Mouse (Mus musculus) lung, postnatal 0 days (tissue): ENCODE results near the gene Serpina3c. TPM values are rescaled to one million over a fixed set of nuclear protein-coding genes. Genes with fewer than 3 reads are reported as not detected.

Source experiments
- ATAC-seq: fragments of 200-750 bp; cut with Nextera tagmentation; 2 replicates; pipeline ENCODE4 v1.8.0; 2017; ENCODE audit warnings: moderate library complexity
- DNase-seq: peaks from one replicate; pipeline ENCODE4 v3.0.0-alpha.2; 2016; ENCODE audit warnings: low spot score
- H3K27ac ChIP-seq: fragments of 300-500 bp; sonication (generic); 2 replicates; pipeline ENCODE4 v1.5.1; 2014; ENCODE audit warnings: antibody characterized with exemption, mild to moderate bottlenecking, low read length, mixed read lengths
- H3K27me3 ChIP-seq: fragments of 300-500 bp; sonication (generic); replicated peaks from 2 replicates; pipeline ENCODE4 v1.6.1; 2014; ENCODE audit warnings: low read length, mixed read lengths; ENCODE audit not compliant: insufficient read depth
- H3K36me3 ChIP-seq: fragments of 300-500 bp; sonication (generic); 2 replicates; pipeline ENCODE4 v1.6.1; 2014; ENCODE audit warnings: low read length, mixed read lengths; ENCODE audit not compliant: insufficient read depth
- H3K4me1 ChIP-seq: fragments of 300-500 bp; sonication (generic); 2 replicates; pipeline ENCODE4 v1.6.1; 2014; ENCODE audit warnings: antibody characterized with exemption, low read depth, low read length, mixed read lengths; ENCODE audit not compliant: insufficient read depth
- H3K4me2 ChIP-seq: fragments of 300-500 bp; sonication (generic); replicated peaks from 2 replicates; pipeline ENCODE4 v1.6.1; 2014; ENCODE audit warnings: low read depth, mild to moderate bottlenecking, low read length, moderate library complexity, mixed read lengths
- H3K4me3 ChIP-seq: fragments of 300-500 bp; sonication (generic); 2 replicates; pipeline ENCODE4 v1.5.1; 2014; ENCODE audit warnings: low read depth, low read length
- H3K9ac ChIP-seq: fragments of 300-500 bp; sonication (generic); replicated peaks from 2 replicates; pipeline ENCODE4 v1.6.1; 2014; ENCODE audit warnings: low read depth, mild to moderate bottlenecking
- H3K9me3 ChIP-seq: fragments of 300-500 bp; sonication (generic); 2 replicates; pipeline ENCODE4 v1.6.1; 2016; ENCODE audit warnings: low read length, mixed read lengths
- CTCF ChIP-seq: IDR thresholded peaks from 2 replicates; pipeline ENCODE4 v1.5.1; 2016; ENCODE audit warnings: antibody characterized with exemption, mild to moderate bottlenecking
- EP300 ChIP-seq: IDR thresholded peaks from 2 replicates; pipeline ENCODE4 v1.6.1; 2016; ENCODE audit warnings: antibody characterized with exemption, mild to moderate bottlenecking, control low read depth
- WGBS: fragments of 180-500 bp; shearing (Covaris S2); extraction: QIAGEN DNeasy Blood & Tissue Kit; methylation state at CpG from one replicate; pipeline ENCODE4 v1.1.7; 2014; 5-methylcytosine and 5-hydroxymethylcytosine counted together
- polyA plus RNA-seq: library from polyadenylated mRNA; unstranded; fragments of >200 nt; fragmentation: Nextera tagmentation; extraction: Ambion mirVana; gene quantifications from 2 replicates; pipeline ENCODE4 v1.2.1, GENCODE M21; 2015

Serpina3c gene
- 4.3 and 5.6 TPM in 2 replicates for polyA plus RNA-seq

DNA sequence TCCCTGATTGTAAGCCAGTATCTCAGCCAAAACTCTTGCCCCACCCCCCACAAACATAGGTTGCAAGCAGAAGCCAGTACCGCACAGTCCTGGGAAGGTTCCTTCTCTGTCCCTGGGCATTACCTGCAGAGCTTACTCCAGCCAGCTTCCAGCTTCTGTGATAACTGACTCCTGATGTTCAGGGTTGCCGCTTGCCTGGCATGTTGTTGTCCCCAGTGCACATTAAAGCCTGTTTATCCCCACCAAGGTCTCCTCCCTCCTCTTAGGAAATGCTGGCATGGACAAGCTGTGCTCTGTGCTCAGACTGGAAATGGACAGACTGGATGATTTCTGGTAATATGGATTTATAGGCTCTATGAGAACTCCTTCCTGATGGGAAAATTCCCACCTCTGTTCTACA, at the start of gene Serpina3c:
Gene Serpina3c, minus strand, starts transcription at position 215 of the 400 bp plus-strand sequence.
- H3K36me3 ChIP-seq: no peaks in the 10 kb centered on the region
- peak; percentile 24 for DNase-seq
- no peaks in the 10 kb centered on the region for H3K4me1 ChIP-seq
- no peak within 1 kb of the TSS for H3K9ac ChIP-seq
- no peak within 1 kb of the TSS for H3K4me3 ChIP-seq
- no peak within 1 kb of the TSS for H3K4me2 ChIP-seq
- H3K27ac ChIP-seq: peak within 1 kb of the TSS; percentile 6; the same call in 1 of the 2 replicates
- TF ChIP-seq EP300: peak; percentile 20; the same call in 1 of the 2 replicates
- no peak for TF ChIP-seq CTCF
- H3K27me3 ChIP-seq: no peaks in the 10 kb centered on the region
- no peaks in the 10 kb centered on the region for H3K9me3 ChIP-seq
- ATAC-seq: peak; percentile 46
- 73% methylated on average over 2 of the region's 2 CpGs for WGBS

DNA sequence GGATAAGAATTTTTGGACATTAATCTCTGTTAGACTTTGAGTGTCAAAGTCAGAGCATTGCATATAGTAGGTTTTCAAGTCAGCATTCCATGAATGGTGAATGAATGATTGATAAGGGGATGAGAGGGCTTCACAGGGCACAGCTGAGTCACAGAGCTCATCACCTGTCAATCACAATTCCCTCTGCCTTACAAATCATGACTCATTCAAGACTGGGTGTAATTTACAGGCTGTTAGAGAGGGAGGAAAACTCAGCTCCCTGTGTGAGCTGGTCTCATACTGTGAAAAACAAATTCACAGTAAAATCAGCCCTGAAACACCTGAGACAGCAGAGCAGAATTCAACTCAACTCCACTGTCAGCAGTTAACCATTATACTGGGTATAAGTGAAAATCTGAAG, 37.2 kb upstream of the Serpina3c start:
- no peak overlapping the region for H3K4me2 ChIP-seq
- no peaks in the 10 kb centered on the region for H3K4me1 ChIP-seq

DNA sequence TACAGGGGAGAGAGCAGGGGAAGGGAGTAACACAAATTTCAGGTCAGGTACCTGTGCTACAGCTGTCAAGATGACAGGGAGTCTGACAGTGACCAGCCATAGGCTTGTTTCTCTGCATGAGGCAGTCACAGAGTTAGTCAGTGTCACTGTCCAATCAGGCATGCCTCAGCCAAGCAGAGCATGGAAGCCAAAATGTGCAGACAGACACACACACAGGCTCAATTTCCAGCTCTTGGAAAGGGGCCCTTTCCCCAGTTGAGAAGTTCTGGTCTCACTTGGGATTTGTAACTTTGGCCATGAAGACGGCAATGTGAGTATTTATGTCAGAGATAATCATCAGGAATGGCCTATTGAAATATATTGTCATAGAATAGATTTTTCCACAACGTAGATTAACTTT, 35.6 kb upstream of the Serpina3c start:
- Histone ChIP-seq H3K9ac (no peak overlapping the region), H3K36me3 (no peaks in the 10 kb centered on the region), H3K27ac (no peak overlapping the region), H3K4me1 (no peaks in the 10 kb centered on the region), H3K27me3 (no peaks in the 10 kb centered on the region), H3K4me2 (no peak overlapping the region), H3K9me3 (no peaks in the 10 kb centered on the region), H3K4me3 (no peak overlapping the region)
- ATAC-seq: no peak
- DNase-seq: no peak
- no peak for TF ChIP-seq CTCF
- WGBS: 61% methylated on average over 2 of the region's 2 CpGs

More for the DNA sequence above, 37.2 kb upstream of the Serpina3c start:
- no peak overlapping the region for H3K27ac ChIP-seq
- DNase-seq (no peak), ATAC-seq (no peak)
- no peak for TF ChIP-seq CTCF
- no peak for TF ChIP-seq EP300
- no peak overlapping the region for H3K4me3 ChIP-seq
- H3K9me3 ChIP-seq: no peaks in the 10 kb centered on the region
- H3K36me3 ChIP-seq: no peaks in the 10 kb centered on the region
- H3K9ac ChIP-seq: no peak overlapping the region
- H3K27me3 ChIP-seq: no peaks in the 10 kb centered on the region

DNA sequence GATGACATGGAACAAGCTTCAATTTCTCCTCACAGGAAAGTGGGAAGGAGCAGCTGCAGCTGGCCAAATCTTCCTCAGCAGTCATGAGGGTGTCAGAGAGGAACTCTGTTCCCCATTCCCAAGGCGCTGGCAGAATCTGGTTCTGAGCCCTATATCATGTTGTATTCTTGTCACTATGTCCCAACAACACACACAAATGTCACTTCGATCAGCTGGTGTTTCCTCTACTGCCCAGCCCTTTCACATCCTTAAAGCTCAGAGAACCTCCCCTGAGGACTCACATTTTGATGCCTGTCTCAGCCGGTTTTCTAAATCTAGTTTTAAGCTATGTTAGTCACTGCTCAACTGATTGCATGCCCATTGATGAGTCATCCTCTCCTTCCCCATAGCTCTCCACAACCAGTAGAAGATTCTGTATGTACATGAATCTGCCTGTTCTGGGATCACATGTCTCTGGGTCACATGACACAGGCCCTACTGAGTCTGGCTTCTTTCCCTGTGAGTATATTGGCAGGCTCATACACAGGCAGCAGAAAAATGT, 32.4 kb upstream of the Serpina3c start:
- no peak overlapping the region for H3K9ac ChIP-seq
- H3K4me2 ChIP-seq: no peak overlapping the region
- ATAC-seq (peak; percentile 89), DNase-seq (peak; percentile 87)
- H3K9me3 ChIP-seq: no peaks in the 10 kb centered on the region
- TF ChIP-seq CTCF (no peak), EP300 (no peak)
- no peaks in the 10 kb centered on the region for H3K27me3 ChIP-seq
- no peaks in the 10 kb centered on the region for H3K4me1 ChIP-seq
- H3K4me3 ChIP-seq: no peak overlapping the region
- no peaks in the 10 kb centered on the region for H3K36me3 ChIP-seq
- 52% methylated on average over 3 of the region's 3 CpGs for WGBS
- H3K27ac ChIP-seq: no peak overlapping the region

DNA sequence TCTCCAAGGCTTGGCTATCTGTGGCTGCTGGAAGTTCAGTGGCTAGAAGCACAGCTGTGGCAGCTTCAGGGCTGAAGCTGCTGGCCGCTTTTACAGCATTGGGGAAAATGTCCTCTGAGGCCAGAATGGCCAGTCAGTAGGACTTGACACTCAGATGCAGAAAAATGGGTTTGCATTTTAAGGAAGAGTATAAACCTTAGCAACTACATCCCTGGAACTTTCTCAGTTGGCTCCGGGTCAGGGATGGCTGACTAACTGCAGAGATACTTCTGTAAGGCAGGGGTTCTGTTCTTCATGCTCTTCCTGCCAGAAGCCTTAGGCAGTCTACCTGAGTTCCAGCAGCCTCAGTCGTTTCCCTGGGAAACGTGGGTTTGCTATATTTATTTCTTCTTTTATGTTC, 31.4 kb upstream of the Serpina3c start:
- ATAC-seq (no peak), DNase-seq (no peak)
- H3K4me1 ChIP-seq: no peaks in the 10 kb centered on the region
- TF ChIP-seq CTCF (no peak), EP300 (no peak)
- H3K9me3 ChIP-seq: no peaks in the 10 kb centered on the region
- H3K9ac ChIP-seq: no peak overlapping the region
- H3K4me2 ChIP-seq: no peak overlapping the region
- WGBS: 61% methylated on average over 4 of the region's 4 CpGs
- no peak overlapping the region for H3K4me3 ChIP-seq
- no peaks in the 10 kb centered on the region for H3K27me3 ChIP-seq
- H3K27ac ChIP-seq: no peak overlapping the region
- H3K36me3 ChIP-seq: no peaks in the 10 kb centered on the region

DNA sequence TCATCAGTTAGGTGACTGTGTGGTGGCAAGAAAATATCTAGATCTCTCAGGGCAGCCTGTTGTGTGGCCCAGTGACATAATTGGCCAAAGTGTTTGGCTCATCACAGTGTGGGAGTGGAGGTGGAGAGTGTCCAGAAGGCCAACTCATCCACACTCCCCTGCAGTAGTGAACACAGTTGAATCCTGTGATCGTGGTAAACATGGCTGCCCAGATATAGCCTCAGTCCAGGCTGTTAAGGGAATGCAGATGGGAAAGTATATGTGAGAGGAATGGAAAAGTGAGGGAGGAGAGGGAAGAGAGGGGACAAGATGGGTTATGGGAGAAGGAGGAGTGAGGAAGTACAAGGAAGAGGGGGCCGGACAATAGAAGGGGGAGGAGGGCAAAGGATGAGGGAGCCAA, 25.3 kb upstream of the Serpina3c start:
- ATAC-seq: no peak
- no peak overlapping the region for H3K4me2 ChIP-seq
- no peak overlapping the region for H3K9ac ChIP-seq
- no peaks in the 10 kb centered on the region for H3K9me3 ChIP-seq
- WGBS: 75% methylated on average over 2 of the region's 2 CpGs
- no peak for DNase-seq
- H3K27ac ChIP-seq: no peak overlapping the region
- H3K4me1 ChIP-seq: no peaks in the 10 kb centered on the region
- H3K27me3 ChIP-seq: no peaks in the 10 kb centered on the region
- H3K4me3 ChIP-seq: no peak overlapping the region
- TF ChIP-seq EP300 (no peak), CTCF (no peak)
- no peaks in the 10 kb centered on the region for H3K36me3 ChIP-seq

DNA sequence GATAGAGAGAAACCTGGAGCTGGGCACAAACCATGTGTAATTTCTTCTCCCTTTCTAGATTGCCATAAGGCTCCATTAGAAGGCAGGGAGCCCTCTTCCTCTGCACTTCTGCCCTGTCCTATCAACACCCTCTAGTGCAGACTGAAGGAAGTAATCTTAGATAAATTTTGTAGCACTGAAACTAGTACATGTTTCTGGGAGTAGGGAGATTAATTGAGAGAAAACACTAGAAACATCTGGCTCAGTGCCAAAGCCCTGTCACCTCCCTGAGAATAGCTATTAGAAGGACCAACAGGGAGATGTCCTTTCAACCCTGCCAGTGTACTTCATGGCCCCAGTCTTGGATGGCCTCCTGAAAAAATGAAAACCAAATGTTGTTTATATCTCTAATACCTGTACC, 24.9 kb upstream of the Serpina3c start:
- no peak overlapping the region for H3K9ac ChIP-seq
- H3K27me3 ChIP-seq: no peaks in the 10 kb centered on the region
- ATAC-seq (no peak), DNase-seq (no peak)
- no peak overlapping the region for H3K4me2 ChIP-seq
- no peak overlapping the region for H3K4me3 ChIP-seq
- no peaks in the 10 kb centered on the region for H3K4me1 ChIP-seq
- 0 out of 2 replicates have a peak, but pooled peaks have one; percentile 1 for TF ChIP-seq CTCF
- TF ChIP-seq EP300: no peak
- no peaks in the 10 kb centered on the region for H3K36me3 ChIP-seq
- H3K27ac ChIP-seq: no peak overlapping the region
- H3K9me3 ChIP-seq: no peaks in the 10 kb centered on the region
